Mouse (Mus musculus): Measurements from ENCODE around the gene Capn7. TPM values are rescaled to one million over a fixed set of nuclear protein-coding genes. Genes with fewer than 3 reads are reported as not detected.
A peak's percentile ranks its signal among the peaks of the same experiment; 100 is the strongest.

Gene Capn7
- polyA plus RNA-seq, 1 experiment = not detected

- Histone ChIP-seq H3K27ac (ENCODE audit: insufficient read depth, low read depth, low read length) (no peak overlapping the region), H3K4me3 (ENCODE audit: insufficient read depth, low read depth, low read length) (no peak overlapping the region), H3K4me1 (ENCODE audit: control insufficient read depth, insufficient read depth, low read length) (no peaks in the 10 kb centered on the region)
- 91% methylated on average over 3 of the region's 3 CpGs for WGBS
- TF ChIP-seq POLR2A (IDR thresholded peaks at IDR 0.05; ENCODE audit: insufficient read depth, low read depth, low read length) (no peak), CTCF (IDR thresholded peaks at IDR 0.05; ENCODE audit: insufficient read depth, low read depth, low read length) (no peak)
Observed at GRCm38 (mm10) chr14:31376331-31376730, 39.9 kb downstream of the Capn7 start.

DNA sequence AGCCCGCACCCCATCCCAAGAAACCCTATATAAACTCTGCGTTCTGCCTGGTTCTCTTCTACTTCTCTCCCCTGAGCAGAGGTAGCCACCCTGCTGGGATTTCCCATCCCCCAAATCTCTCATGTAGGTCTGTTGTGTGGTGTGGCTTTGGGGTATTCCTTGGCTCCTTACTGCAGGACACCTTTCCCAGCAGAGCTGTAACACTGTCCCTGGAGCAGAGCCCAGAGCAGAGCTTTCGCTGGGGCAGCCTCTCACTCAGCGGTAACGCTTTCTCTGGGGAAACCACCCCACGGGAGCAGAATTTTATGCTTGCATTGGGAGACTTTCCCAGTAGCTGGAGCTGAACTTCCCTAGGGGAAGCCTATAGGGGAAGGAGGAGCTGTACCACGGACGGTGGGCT lies 45.8 kb downstream of the Capn7 start:
- no peak overlapping the region for H3K27ac ChIP-seq (ENCODE audit: insufficient read depth, low read depth, low read length)

GRCm38 (mm10) chr14:31383470-31384050 lies 47.1 kb downstream of the Capn7 start:
- no peak overlapping the region for H3K27ac ChIP-seq (ENCODE audit: insufficient read depth, low read depth, low read length)
- WGBS = 69% methylated on average over 11 of the region's 11 CpGs
- H3K4me1 ChIP-seq (ENCODE audit: control insufficient read depth, insufficient read depth, low read length) = peaks cover 33% of the 10 kb centered on the region
- no peak for TF ChIP-seq CTCF (IDR thresholded peaks at IDR 0.05; ENCODE audit: insufficient read depth, low read depth, low read length)
- TF ChIP-seq POLR2A (IDR thresholded peaks at IDR 0.05; ENCODE audit: insufficient read depth, low read depth, low read length) = no peak
- H3K4me3 ChIP-seq (ENCODE audit: insufficient read depth, low read depth, low read length) = no peak overlapping the region

More for the DNA sequence above, 45.8 kb downstream of the Capn7 start:
- TF ChIP-seq POLR2A (IDR thresholded peaks at IDR 0.05; ENCODE audit: insufficient read depth, low read depth, low read length) = no peak
- no peak for TF ChIP-seq CTCF (IDR thresholded peaks at IDR 0.05; ENCODE audit: insufficient read depth, low read depth, low read length)
- 81% methylated on average over 8 of the region's 8 CpGs for WGBS
- H3K4me1 ChIP-seq (ENCODE audit: control insufficient read depth, insufficient read depth, low read length) = peaks cover 23% of the 10 kb centered on the region
- H3K4me3 ChIP-seq (ENCODE audit: insufficient read depth, low read depth, low read length) = no peak overlapping the region

GRCm38 (mm10) chr14:31384366-31385323 lies 48.2 kb downstream of the Capn7 start:
- Histone ChIP-seq H3K4me3 (ENCODE audit: insufficient read depth, low read depth, low read length) (no peak overlapping the region), H3K27ac (ENCODE audit: insufficient read depth, low read depth, low read length) (no peak overlapping the region), H3K4me1 (ENCODE audit: control insufficient read depth, insufficient read depth, low read length) (peaks cover 33% of the 10 kb centered on the region)
- WGBS = 63% methylated on average over 13 of the region's 13 CpGs
- TF ChIP-seq POLR2A (IDR thresholded peaks at IDR 0.05; ENCODE audit: insufficient read depth, low read depth, low read length) (no peak), CTCF (IDR thresholded peaks at IDR 0.05; ENCODE audit: insufficient read depth, low read depth, low read length) (no peak)

DNA sequence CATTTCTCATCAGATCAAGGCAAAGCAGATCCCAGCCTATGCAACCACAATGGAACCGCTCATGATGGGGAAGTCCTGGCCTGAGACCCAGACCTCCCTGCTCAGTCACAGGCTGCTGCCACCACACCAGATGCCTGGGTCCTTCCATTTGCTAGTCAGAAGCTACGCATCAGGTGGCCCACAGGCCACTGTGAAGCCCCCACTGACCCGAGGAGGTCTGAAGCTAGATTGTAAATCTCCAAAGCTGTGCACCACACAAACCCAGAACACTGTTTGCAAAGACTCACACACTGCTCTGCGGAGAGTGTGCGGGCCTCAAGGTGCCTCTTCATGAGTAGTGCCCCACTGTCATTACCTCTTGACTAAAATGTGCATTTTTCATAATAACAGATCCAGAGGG lies 49.0 kb downstream of the Capn7 start:
- 89% methylated on average over 5 of the region's 5 CpGs for WGBS
- H3K4me3 ChIP-seq (ENCODE audit: insufficient read depth, low read depth, low read length) = no peak overlapping the region
- H3K4me1 ChIP-seq (ENCODE audit: control insufficient read depth, insufficient read depth, low read length) = peaks cover 33% of the 10 kb centered on the region
- TF ChIP-seq CTCF (IDR thresholded peaks at IDR 0.05; ENCODE audit: insufficient read depth, low read depth, low read length) (no peak), POLR2A (IDR thresholded peaks at IDR 0.05; ENCODE audit: insufficient read depth, low read depth, low read length) (no peak)
- no peak overlapping the region for H3K27ac ChIP-seq (ENCODE audit: insufficient read depth, low read depth, low read length)

- no peak overlapping the region for H3K27ac ChIP-seq (ENCODE audit: insufficient read depth, low read depth, low read length)
- 57% methylated on average over 13 of the region's 13 CpGs for WGBS
- H3K4me1 ChIP-seq (ENCODE audit: control insufficient read depth, insufficient read depth, low read length) = peaks cover 33% of the 10 kb centered on the region
- H3K4me3 ChIP-seq (ENCODE audit: insufficient read depth, low read depth, low read length) = no peak overlapping the region
- peak; percentile 77 for TF ChIP-seq CTCF (IDR thresholded peaks at IDR 0.05; ENCODE audit: insufficient read depth, low read depth, low read length)
- TF ChIP-seq POLR2A (IDR thresholded peaks at IDR 0.05; ENCODE audit: insufficient read depth, low read depth, low read length) = no peak
Observed at GRCm38 (mm10) chr14:31385977-31386697, 49.7 kb downstream of the Capn7 start.

GRCm38 (mm10) chr14:31387301-31387981 lies 51.0 kb downstream of the Capn7 start:
- no peak for TF ChIP-seq CTCF (IDR thresholded peaks at IDR 0.05; ENCODE audit: insufficient read depth, low read depth, low read length)
- no peak for TF ChIP-seq POLR2A (IDR thresholded peaks at IDR 0.05; ENCODE audit: insufficient read depth, low read depth, low read length)
- Histone ChIP-seq H3K27ac (ENCODE audit: insufficient read depth, low read depth, low read length) (no peak overlapping the region), H3K4me1 (ENCODE audit: control insufficient read depth, insufficient read depth, low read length) (peaks cover 33% of the 10 kb centered on the region), H3K4me3 (ENCODE audit: insufficient read depth, low read depth, low read length) (no peak overlapping the region)
- 84% methylated on average over 11 of the region's 11 CpGs for WGBS

DNA sequence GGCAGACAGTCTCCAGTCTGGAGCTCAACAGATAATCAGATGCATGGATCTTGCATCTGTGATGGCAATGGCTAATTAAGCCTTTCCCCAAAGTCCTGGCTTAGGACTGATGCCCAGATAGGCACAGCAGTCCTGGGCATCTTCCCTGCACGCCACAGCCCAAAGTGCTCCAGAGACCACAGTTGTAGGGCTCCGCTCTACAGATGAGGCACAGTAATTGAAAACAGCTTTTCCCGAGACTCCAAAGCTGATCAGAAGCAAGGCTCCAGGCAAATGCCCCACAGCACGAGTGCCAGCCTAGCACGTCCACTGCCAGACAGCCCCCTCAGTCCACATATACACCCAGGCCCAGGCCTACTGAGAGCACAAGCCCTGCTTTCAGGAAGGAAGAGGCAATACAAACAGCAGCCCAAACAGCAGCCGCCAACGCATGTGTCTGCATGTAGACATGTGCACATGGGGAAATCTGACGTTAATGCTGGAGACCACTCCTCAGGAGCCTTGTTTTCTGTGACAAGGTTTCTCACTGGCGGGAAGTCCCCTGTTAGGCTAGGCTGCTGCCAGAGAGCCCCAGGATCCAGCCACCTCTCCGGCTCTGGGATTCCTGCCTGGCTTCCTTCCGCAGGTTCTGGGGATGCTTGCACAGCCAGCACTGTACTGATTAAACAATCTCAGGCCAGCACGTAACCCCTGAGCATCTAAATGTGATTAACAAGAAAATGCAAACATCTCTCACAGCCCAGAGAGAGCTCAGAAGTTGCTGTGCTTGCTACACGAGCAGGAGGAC lies 51.8 kb downstream of the Capn7 start:
- peaks cover 36% of the 10 kb centered on the region for H3K4me1 ChIP-seq (ENCODE audit: control insufficient read depth, insufficient read depth, low read length)
- H3K4me3 ChIP-seq (ENCODE audit: insufficient read depth, low read depth, low read length) = no peak overlapping the region
- no peak for TF ChIP-seq POLR2A (IDR thresholded peaks at IDR 0.05; ENCODE audit: insufficient read depth, low read depth, low read length)
- no peak for TF ChIP-seq CTCF (IDR thresholded peaks at IDR 0.05; ENCODE audit: insufficient read depth, low read depth, low read length)
- no peak overlapping the region for H3K27ac ChIP-seq (ENCODE audit: insufficient read depth, low read depth, low read length)
- 79% methylated on average over 13 of the region's 13 CpGs for WGBS

All from olfactory bulb, adult 2 months (tissue).